Mouse (Mus musculus): ENCODE data around the gene Tsc22d1. TPM values are rescaled to one million over a fixed set of nuclear protein-coding genes. Genes with fewer than 3 reads are reported as not detected.

Gene Tsc22d1
- polyA plus RNA-seq, 1 experiment from 2014 or later, result 145 TPM

- 40% methylated on average over 5 of the region's 5 CpGs for WGBS (ENCODE audit: insufficient replicate concordance)
- H3K27me3 ChIP-seq (replicated peaks), result 0 out of 2 replicates have a peak, but pooled peaks cover 3% of the 10 kb centered on the region
- H3K9ac ChIP-seq, result no peak overlapping the region
- no peak overlapping the region for H3K4me3 ChIP-seq
- no peaks in the 10 kb centered on the region for H3K36me3 ChIP-seq
- H3K27ac ChIP-seq, result no peak overlapping the region
- no peaks in the 10 kb centered on the region for H3K9me3 ChIP-seq (replicated peaks)
- no peak overlapping the region for H3K4me2 ChIP-seq
- no peak for ATAC-seq
- H3K4me1 ChIP-seq, result peaks cover 1% of the 10 kb centered on the region; the same call in 1 of the 2 replicates
Measured at GRCm38 (mm10) chr14:76495022-76495421, 80.3 kb downstream of the Tsc22d1 start.

GRCm38 (mm10) chr14:76497187-76497586, 82.4 kb downstream of the Tsc22d1 start:
- WGBS (ENCODE audit: insufficient replicate concordance), result 72% methylated on average over 9 of the region's 9 CpGs
- Histone ChIP-seq H3K4me1 (peaks cover 5% of the 10 kb centered on the region; the same call in 1 of the 2 replicates), H3K9ac (no peak overlapping the region), H3K4me2 (no peak overlapping the region), H3K4me3 (no peak overlapping the region), H3K27ac (no peak overlapping the region), H3K27me3 (replicated peaks) (0 out of 2 replicates have a peak, but pooled peaks cover 3% of the 10 kb centered on the region), H3K36me3 (no peaks in the 10 kb centered on the region), H3K9me3 (replicated peaks) (no peaks in the 10 kb centered on the region)
- no peak for ATAC-seq

GRCm38 (mm10) chr14:76498210-76498609, 83.4 kb downstream of the Tsc22d1 start:
- Histone ChIP-seq H3K9me3 (replicated peaks) (no peaks in the 10 kb centered on the region), H3K27ac (0 out of 2 replicates have a peak overlapping the region, but pooled peaks have one; percentile 30), H3K9ac (no peak overlapping the region), H3K4me2 (no peak overlapping the region), H3K27me3 (replicated peaks) (0 out of 2 replicates have a peak, but pooled peaks cover 3% of the 10 kb centered on the region), H3K4me1 (peaks cover 5% of the 10 kb centered on the region; the same call in 1 of the 2 replicates), H3K4me3 (no peak overlapping the region), H3K36me3 (no peaks in the 10 kb centered on the region)
- 39% methylated on average over 7 of the region's 7 CpGs for WGBS (ENCODE audit: insufficient replicate concordance)
- no peak for ATAC-seq

GRCm38 (mm10) chr14:76499492-76499891, 84.7 kb downstream of the Tsc22d1 start:
- 89% methylated on average over 6 of the region's 6 CpGs for WGBS (ENCODE audit: insufficient replicate concordance)
- Histone ChIP-seq H3K36me3 (no peaks in the 10 kb centered on the region), H3K27me3 (replicated peaks) (0 out of 2 replicates have a peak, but pooled peaks cover 3% of the 10 kb centered on the region), H3K4me2 (no peak overlapping the region), H3K4me3 (no peak overlapping the region), H3K9ac (no peak overlapping the region), H3K9me3 (replicated peaks) (no peaks in the 10 kb centered on the region), H3K4me1 (peaks cover 12% of the 10 kb centered on the region), H3K27ac (no peak overlapping the region)
- no peak for ATAC-seq

- Histone ChIP-seq H3K36me3 (no peaks in the 10 kb centered on the region), H3K4me3 (no peak overlapping the region), H3K9me3 (replicated peaks) (no peaks in the 10 kb centered on the region), H3K27ac (no peak overlapping the region), H3K9ac (no peak overlapping the region), H3K27me3 (replicated peaks) (0 out of 2 replicates have a peak, but pooled peaks cover 3% of the 10 kb centered on the region), H3K4me1 (peaks cover 12% of the 10 kb centered on the region), H3K4me2 (no peak overlapping the region)
- whole genome bisulfite sequencing (ENCODE audit: insufficient replicate concordance), result 59% methylated on average over 5 of the region's 5 CpGs
- ATAC-seq, result no peak
Measured at GRCm38 (mm10) chr14:76500036-76500435, 85.3 kb downstream of the Tsc22d1 start.

- H3K9ac ChIP-seq, result peak overlapping the region; percentile 97
- H3K9me3 ChIP-seq (replicated peaks), result no peaks in the 10 kb centered on the region
- H3K4me3 ChIP-seq, result peak overlapping the region; percentile 82
- H3K27me3 ChIP-seq (replicated peaks), result no peaks in the 10 kb centered on the region
- peak overlapping the region; percentile 97 for H3K27ac ChIP-seq
- H3K36me3 ChIP-seq, result peaks cover 22% of the 10 kb centered on the region
- peak overlapping the region; percentile 81 for H3K4me2 ChIP-seq
- ATAC-seq, result no peak
- 12% methylated on average over 13 of the region's 13 CpGs for WGBS (ENCODE audit: insufficient replicate concordance)
- peaks cover 35% of the 10 kb centered on the region for H3K4me1 ChIP-seq
Measured at GRCm38 (mm10) chr14:76503231-76503851, 88.6 kb downstream of the Tsc22d1 start.

- no peaks in the 10 kb centered on the region for H3K27me3 ChIP-seq (replicated peaks)
- peak; percentile 97 for ATAC-seq
- no peaks in the 10 kb centered on the region for H3K9me3 ChIP-seq (replicated peaks)
- peak overlapping the region; percentile 82 for H3K4me3 ChIP-seq
- peak overlapping the region; percentile 97 for H3K27ac ChIP-seq
- H3K4me2 ChIP-seq, result peak overlapping the region; percentile 81
- peaks cover 35% of the 10 kb centered on the region for H3K4me1 ChIP-seq
- H3K9ac ChIP-seq, result peak overlapping the region; percentile 97
- peaks cover 22% of the 10 kb centered on the region for H3K36me3 ChIP-seq
- WGBS (ENCODE audit: insufficient replicate concordance), result under 1% methylated on average over 41 of the region's 52 CpGs
Measured at GRCm38 (mm10) chr14:76504121-76504737, 89.5 kb downstream of the Tsc22d1 start.

GRCm38 (mm10) chr14:76505101-76505438, 90.3 kb downstream of the Tsc22d1 start:
- Histone ChIP-seq H3K9me3 (replicated peaks) (no peaks in the 10 kb centered on the region), H3K27me3 (replicated peaks) (no peaks in the 10 kb centered on the region), H3K27ac (peak overlapping the region; percentile 97), H3K36me3 (peaks cover 22% of the 10 kb centered on the region), H3K4me2 (peak overlapping the region; percentile 81), H3K9ac (peak overlapping the region; percentile 97), H3K4me3 (peak overlapping the region; percentile 82), H3K4me1 (peaks cover 33% of the 10 kb centered on the region)
- no peak for ATAC-seq
- WGBS (ENCODE audit: insufficient replicate concordance), result 1% methylated on average over 10 of the region's 10 CpGs

GRCm38 (mm10) chr14:76505439-76506220, 90.9 kb downstream of the Tsc22d1 start:
- Histone ChIP-seq H3K27ac (peak overlapping the region; percentile 97), H3K9ac (peak overlapping the region; percentile 97), H3K36me3 (peaks cover 22% of the 10 kb centered on the region), H3K9me3 (replicated peaks) (no peaks in the 10 kb centered on the region), H3K4me1 (peaks cover 30% of the 10 kb centered on the region), H3K4me3 (peak overlapping the region; percentile 82), H3K27me3 (replicated peaks) (no peaks in the 10 kb centered on the region), H3K4me2 (peak overlapping the region; percentile 81)
- 1% methylated on average over 31 of the region's 31 CpGs for WGBS (ENCODE audit: insufficient replicate concordance)
- ATAC-seq, result peak; percentile 62

GRCm38 (mm10) chr14:76506425-76507205, 91.9 kb downstream of the Tsc22d1 start:
- no peak for ATAC-seq
- Histone ChIP-seq H3K4me2 (peak overlapping the region; percentile 81), H3K27ac (peak overlapping the region; percentile 97), H3K9ac (peak overlapping the region; percentile 97), H3K36me3 (peaks cover 22% of the 10 kb centered on the region), H3K4me1 (peaks cover 30% of the 10 kb centered on the region), H3K9me3 (replicated peaks) (no peaks in the 10 kb centered on the region), H3K4me3 (peak overlapping the region; percentile 82), H3K27me3 (replicated peaks) (no peaks in the 10 kb centered on the region)
- 74% methylated on average over 27 of the region's 27 CpGs for WGBS (ENCODE audit: insufficient replicate concordance)

- 94% methylated on average over 7 of the region's 7 CpGs for WGBS (ENCODE audit: insufficient replicate concordance)
- Histone ChIP-seq H3K9ac (no peak overlapping the region), H3K4me1 (peaks cover 30% of the 10 kb centered on the region), H3K27ac (peak overlapping the region; percentile 61), H3K9me3 (replicated peaks) (no peaks in the 10 kb centered on the region), H3K4me2 (peak overlapping the region; percentile 81), H3K36me3 (peaks cover 22% of the 10 kb centered on the region), H3K27me3 (replicated peaks) (no peaks in the 10 kb centered on the region), H3K4me3 (peak overlapping the region; percentile 82; the same call in 1 of the 2 replicates)
- ATAC-seq, result no peak
Measured at GRCm38 (mm10) chr14:76507357-76507756, 92.6 kb downstream of the Tsc22d1 start.

Measured in liver, embryonic 12.5 days (tissue).